Mouse (Mus musculus) hematopoietic stem cell, adult 5-6 weeks (primary cell): Measurements from ENCODE around the gene Ddah2. TPM values are rescaled to one million over a fixed set of nuclear protein-coding genes. Genes with fewer than 3 reads are reported as not detected.

Experiments
- ATAC-seq, 2 experiments: fragments of 125-278 bp in 1 of 2; replicated peaks in 1 of 2; 2 replicates each; pipeline ENCODE4 v1.8.0; 2016 to 2017; ENCODE audit warnings: inconsistent platforms in 2 of 2, mild to moderate bottlenecking in 2 of 2, moderate number of reproducible peaks in 2 of 2, low read depth in 1 of 2, moderate TSS enrichment in 1 of 2; ENCODE audit not compliant: low FRiP score in 2 of 2, poor library complexity in 2 of 2, severe bottlenecking in 2 of 2, insufficient read depth in 1 of 2, low TSS enrichment in 1 of 2
- total RNA-seq: library from RNA; stranded (forward); fragments of 172-1452, 232-1000 nt; gene quantifications from 2 replicates; pipeline ENCODE4 v1.2.3, GENCODE M21; 2017

Ddah2 gene
- total RNA-seq, 1 experiment from 2014 or later, result 32.3 TPM

DNA sequence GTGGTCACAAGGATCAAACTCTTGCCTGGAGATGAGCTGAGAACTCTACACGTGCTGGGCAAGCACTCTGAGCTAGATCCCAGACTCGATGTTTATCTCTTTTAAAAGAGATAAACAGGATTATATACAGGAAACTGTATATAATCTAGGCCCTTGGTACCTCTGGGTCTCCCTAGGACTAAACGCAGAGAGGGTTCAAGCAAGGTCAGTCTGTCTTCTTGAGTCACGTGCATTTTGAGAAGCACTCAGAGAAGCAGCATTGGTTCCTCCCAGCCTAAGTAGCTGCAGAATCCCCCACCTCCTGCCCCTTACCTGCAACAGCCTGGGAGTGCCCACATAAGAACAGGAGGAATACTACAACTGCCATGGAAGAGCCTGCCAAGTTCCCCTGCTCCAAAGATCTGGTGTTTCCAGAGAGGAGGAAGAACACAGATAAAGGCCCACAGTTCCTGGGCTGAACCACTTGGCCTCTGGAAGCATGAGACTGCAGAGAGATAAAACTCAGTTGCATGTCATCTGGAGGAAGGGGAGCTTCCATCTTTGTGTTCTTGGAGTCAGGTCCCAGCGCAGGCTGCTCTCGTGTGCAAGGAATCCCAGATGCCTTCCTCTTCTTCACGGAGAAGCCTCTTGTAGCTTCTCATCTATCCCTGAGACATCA, 26.5 kb downstream of the Ddah2 start, which contains the start of gene Ly6g6f:
Gene Ly6g6f, minus strand, starts transcription at position 403 of the 658 bp plus-strand sequence.
- ATAC-seq, result no peak

DNA sequence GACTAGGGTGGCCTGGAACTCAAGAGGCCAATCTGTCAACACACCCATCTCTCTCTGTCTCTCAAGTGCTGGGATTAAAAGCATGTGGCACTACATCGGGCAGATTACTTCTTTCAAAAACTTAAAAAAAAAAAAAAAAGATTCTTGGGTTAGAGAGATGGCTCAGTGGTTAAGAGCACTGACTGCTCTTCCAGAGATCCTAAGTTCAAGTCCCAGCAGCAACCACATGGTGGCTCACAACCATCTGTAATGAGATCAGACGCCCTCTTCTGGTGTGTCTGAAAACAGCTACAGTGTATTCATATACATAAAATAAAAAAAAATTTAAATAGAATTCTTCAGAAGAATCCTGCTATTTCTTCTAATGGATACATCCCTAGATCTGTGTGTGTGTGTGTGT, 29.3 kb downstream of the Ddah2 start:
- no peak for ATAC-seq

DNA sequence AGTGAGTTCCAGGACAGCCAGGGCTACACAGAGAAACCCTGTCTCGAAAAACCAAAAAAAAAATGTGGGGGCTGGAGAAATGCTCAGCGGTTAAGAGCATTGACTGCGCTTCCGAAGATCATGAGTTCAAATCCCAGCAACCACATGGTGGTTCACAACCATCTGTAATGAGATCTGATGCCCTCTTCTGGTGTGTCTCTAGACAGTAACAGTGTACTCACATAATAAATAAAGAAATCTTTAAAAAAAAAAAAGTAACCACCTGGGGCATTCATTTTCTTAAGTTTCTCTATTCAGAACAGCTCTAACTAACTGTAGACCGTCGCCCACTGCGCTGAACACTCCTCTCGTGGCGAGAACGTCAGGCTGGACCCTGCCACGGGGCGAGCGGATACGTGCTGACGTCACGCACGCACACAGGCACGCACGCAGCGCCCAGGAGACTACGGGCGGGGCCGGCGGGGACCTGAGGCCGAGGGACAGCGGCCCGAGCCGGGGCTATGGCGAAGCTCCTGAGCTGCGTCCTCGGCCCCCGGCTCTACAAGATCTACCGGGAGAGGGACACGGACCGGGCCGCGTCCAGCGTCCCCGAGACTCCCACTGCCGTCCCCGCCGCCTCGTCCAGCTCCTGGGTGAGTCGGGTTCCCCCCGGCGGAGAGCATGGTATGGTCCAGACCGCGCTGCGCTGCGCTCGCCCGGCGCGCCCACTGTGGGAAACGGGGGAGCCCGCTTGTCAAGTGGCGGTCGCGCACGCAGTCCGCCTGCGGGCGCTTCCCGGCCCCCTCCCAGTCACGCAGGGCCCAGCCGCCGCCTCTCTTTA, 30.2 kb downstream of the Ddah2 start, which contains the start of gene Abhd16a:
Gene Abhd16a, plus strand, starts transcription at position 439 of the 820 bp plus-strand sequence.
- ATAC-seq, result peak; percentile 96 to 98

DNA sequence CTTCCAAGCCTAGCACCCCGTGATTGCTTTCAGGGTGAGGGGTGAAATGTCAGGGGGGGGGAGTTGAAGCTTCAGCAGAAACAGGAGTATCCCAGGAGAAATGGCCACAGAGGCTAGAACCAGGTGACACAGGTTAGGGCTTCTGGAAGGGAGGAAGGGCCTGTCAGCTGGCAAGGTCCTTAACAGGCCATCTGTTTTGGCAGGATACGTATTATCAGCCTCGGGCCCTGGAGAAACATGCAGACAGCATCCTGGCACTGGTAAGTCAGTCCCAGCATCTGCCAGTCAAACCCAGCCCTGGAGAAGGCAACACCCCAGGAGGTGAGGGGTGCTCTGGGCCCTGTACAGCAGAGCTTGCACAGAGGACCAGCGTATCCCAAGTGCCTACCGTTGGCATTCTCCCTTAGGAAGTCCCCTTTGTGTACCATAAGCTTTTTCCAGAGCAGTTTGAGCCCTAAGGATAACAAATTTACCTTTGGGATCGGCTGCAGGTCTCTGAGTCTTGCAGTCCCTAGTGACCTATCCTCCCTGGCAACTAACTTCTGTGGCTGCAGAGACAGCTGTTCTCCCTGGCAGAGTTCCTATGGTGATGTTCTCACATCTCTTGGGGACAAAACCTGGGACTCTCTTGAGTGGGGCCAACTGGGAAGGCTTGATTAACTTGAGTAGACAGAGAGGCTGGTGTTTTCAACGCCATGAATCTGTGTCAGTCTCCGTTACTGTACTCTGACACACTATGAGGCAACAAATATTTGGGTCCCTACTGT, 31.5 kb downstream of the Ddah2 start:
- ATAC-seq, result 0 out of 4 replicates have a peak, but pooled peaks of 1 of the 2 experiments have one; percentile 9

DNA sequence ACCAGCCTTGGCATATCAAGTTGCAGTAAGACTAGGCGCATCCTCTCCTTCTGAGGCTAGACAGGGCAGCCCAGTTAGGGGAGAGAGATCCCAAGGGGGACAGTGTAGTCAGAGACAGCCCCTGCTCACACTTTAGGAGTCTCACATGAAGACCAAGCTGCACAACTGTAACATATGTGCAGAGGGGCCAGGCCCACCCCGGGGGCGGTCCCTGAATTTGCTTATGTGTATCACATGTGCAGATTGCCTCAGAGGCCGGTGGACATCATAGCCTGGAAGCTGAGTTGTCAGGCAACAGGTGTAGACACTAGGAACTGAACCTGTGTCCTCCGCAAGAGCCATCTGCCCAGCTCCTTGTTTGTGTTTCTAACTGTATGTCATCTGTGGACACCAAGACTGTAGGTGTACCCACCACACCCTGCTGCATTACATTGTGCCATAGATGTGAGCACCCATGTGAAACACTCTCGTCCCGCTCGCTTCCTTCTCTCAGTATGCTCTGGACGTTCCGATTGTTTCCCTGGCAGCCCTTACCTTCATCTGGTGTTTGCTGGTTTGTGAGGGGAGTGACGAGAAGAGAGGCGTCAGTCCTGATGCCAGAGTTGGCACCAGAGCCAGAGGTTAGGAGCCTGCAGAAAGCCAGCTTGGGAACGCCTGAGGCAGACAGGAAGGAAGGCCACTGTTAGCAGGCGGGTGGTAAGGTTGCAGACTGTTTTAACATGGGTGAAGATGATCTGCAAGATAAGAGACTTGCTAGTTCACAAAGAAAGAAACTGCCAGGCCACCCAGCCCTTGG, 33.8 kb downstream of the Ddah2 start:
- no peak for ATAC-seq

DNA sequence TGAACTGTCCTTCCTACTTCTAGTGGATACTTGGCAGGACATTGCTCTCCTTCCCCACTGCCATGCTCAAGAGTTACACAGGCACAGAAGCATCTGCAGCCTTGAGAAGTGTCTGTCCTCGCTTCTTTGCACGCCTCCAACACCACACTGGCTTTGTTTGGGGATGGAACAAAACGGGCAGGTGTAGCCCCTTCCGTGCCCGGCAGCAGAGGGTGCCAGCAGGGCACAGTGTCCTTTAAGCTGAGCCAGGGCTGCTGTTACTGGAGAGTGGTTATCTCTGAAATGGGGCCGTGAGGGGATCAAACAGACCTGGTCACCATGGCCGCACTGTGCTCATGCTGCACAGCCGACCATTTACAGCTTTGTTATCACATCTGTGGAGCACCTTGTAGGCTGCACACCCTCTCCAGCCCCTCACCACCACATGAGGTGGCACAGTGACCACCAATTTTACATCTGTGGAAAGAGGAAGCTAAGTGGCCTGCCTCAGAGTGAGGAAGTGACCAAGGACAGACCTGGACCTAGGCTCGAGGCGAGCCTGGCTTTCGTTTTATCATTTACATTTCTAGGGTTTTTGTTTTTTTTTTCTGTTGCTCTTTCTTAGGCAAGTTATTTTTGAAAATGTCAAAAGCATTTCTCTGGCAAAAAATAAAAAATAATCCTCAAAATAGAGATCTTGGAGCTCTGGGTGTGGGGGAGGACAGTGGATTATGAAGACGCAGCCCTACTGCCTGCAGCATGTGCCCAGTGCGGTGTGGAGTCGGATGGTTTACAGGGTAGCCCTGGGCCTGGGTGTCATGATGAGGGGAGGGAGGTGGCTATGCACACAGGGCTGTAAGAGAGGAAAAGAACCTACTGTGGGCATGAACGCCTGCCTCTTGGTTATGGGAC, 35.9 kb downstream of the Ddah2 start:
- no peak for ATAC-seq

DNA sequence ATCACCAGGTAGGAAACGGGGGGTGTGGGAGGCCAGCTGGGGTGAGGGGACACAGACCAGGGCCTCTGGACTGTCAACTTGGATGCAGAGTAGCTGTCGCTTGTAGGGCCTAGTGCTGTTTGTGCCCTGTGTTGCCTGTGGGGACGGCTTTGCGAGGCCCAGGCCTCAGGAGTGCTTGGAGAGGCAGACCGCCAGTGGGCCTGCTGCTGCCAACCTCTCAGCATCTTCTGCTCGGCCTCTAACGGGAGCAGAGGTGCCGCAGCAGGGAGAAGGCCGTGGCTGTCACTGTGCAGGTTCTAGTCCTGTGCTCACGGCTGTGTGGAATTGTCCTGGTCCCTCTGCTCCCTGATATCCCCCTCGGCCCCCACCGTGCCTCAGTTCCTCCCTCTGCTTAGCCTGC, 37.8 kb downstream of the Ddah2 start:
- ATAC-seq, result no peak

DNA sequence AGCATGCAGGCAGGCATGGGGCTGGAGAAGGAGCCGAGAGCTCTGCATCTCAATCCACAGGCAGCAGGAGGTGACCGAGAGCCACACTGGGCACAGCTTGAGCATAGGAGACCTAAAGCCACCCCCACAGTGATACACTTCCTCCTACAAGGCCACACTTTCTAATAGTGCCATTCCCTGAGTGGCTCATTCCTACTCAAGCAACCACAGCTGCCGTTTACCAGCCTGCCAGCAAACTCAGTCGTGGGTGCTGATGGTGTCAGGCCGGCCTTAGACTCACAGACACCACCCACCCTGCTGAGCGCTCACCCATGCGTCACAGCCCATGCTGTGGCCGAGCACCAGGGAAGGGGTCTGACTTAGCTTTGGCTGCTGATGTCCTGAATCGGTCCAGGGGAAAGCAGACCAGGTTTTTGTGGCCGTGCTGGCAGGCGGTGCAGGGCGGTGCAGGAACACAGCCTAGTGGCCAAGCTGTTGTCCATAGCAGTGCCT, 38.4 kb downstream of the Ddah2 start:
- ATAC-seq, result no peak

DNA sequence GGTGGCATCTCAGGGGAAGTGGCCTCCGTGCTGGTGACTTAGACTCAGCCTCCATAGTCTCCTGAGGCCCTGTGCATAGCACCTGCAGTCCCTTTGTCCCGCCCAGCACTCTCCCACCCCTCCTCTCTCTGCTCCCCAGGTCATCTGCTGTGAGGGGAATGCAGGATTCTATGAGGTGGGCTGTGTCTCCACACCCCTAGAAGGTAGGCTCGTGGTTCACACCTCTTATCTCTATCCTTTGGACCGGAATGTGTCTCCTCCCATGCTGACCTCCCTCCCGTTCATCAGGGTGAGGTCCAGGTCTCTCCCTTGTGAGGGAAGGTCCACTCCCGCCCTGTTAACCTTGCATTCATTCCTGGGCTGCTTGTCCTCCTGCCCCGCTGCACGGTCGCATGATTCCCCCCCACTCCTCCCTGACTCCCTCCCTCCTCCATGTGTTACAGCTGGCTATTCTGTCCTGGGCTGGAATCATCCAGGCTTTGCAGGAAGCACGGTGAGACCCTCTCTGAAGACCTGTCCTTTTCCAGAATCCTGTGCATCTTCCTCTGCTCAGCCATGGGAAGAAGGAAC, 41.4 kb downstream of the Ddah2 start:
- no peak for ATAC-seq

DNA sequence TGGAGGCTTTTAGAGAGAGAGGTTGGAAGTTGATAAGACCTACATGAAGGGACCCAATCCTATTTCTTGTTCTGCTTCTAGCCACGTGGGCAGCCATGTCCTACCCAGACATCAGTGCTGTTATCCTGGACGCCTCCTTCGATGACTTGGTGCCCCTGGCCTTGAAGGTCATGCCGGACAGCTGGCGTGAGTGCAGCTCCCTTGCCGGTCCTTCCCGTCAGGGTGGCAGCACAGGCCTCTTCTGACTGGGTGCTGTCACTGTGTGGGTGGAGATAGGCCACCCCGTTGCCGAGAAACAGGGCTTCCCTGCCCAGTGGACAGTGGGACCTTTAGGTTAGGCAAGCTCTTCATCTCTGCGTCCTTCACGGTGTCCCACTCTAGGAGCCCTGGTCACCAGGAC, 42.3 kb downstream of the Ddah2 start:
- ATAC-seq, result no peak

DNA sequence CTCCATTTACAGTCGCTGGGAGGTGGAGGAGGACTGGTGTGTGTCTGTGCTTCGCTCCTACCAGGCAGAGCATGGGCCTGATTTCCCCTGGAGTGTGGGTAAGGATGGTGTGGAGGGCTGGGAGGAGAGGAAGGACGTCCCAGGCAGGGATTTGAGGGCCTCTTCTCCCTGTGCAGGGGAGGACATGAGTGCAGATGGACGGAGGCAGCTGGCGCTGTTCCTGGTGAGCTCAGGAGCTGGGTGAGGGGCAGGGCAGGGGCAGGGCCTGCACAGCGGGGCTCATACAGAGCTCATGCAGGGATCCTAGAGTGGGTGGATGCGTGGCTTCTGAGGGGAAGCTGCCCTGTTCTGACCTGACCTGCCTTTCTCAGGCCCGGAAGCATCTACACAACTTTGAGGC, 43.5 kb downstream of the Ddah2 start:
- ATAC-seq, result no peak

DNA sequence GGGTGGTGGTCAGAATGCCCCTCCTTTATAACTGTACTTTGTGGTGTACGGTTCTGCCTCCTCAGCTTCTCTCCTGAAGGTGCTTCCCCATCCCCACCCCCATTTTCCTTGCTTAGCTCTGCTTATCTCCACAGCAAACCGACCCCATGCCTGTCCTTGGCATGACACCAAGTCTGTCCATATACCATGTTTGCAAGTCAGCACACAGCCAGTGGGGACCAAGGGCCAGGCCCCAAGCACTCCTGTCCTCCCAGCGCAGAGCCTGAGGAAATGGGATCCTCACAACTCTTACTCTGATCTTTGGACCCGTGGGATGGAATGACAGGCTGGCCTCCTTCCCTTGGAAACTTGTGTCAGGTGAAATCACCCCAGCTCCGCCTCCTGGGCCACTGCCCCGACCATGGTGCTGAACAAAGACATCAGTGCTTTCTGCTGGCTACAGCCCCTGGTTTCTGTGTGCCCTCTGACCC, 44.4 kb downstream of the Ddah2 start:
- no peak for ATAC-seq

DNA sequence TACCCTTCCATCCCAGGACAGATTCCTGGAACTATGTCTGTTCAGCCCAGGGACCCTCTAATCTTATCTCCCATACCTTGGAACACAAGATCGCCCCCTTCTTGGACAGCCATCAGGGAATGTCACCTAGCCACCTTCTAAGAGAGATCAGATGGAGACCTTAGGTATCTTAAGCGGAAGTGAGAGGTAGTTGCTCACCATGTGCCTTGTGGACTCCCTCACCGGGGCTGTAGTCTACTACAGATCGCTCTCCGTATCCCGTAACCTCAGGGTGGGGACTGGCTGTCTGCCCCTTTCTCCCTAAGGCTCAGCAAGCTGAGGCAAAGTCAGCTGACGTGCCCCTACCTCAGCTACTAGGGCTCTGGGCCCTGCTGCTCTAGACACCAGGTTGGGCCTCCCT, 45.2 kb downstream of the Ddah2 start:
- no peak for ATAC-seq

DNA sequence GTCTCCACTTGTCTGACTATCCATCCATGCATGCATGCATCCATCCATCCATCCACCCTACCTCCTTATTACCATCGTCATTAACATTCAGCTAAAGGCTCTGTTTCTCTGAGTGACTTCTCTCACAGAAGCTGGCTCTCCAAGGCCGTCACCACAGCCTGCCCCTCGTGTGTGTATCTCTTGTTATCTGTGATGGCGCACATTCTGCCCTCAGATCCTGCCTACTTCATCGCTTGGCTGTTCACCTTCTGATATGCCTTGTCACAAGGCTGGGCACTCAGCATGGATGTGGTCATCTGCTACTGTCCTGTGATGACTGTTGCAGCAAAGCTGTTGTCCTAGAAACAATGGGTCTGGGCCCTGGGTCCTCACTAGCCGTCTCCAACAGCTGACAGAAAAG, 45.9 kb downstream of the Ddah2 start:
- ATAC-seq, result no peak; a peak in 1 of 4 replicates

DNA sequence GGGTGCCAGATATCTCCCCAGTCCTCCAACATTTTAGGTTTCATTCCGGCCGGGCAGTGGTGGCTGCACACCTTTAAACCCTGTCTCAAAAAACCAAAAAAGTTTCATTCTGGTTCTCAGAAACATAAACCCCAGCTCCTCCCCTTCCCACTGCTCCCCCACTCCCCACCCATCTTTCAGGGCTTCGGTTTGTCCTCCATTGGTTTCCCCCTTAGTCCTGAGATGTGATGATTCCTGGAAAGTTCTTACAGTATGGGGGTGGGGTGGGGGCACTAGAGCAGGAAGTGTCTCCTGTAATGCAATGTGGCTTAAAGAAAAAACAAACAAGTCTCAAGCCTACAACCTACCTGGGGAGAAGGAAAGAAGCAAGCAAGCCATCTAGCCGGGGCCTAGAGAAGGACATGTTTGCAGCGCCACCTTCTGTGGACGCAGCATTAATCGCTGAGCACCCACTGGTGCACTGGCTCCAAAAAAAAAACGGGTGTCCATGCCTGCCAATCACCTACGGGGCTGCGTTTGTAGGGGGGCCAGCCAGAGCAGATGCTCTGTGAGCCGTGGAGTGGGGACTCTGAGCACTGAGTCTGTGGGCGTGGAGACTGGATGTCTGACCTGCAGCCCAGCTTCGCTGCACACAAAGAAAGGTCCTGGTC, 47.0 kb downstream of the Ddah2 start:
- ATAC-seq, result no peak
